Mouse (Mus musculus) limb, embryonic 10.5 days (tissue): ENCODE data around the gene Tmem234. TPM values are rescaled to one million over a fixed set of nuclear protein-coding genes. Genes with fewer than 3 reads are reported as not detected.

ENCODE experiments used
- DNase-seq: peaks from one replicate; pipeline ENCODE4 v3.0.0-alpha.2; 2017; ENCODE audit warnings: low spot score
- H3K27ac ChIP-seq: fragments of 300-500 bp; sonication (generic); 2 replicates; pipeline ENCODE4 v1.5.1; 2016; ENCODE audit warnings: mild to moderate bottlenecking
- H3K27me3 ChIP-seq: fragments of 300-500 bp; sonication (generic); 2 replicates; pipeline ENCODE4 v1.6.1; 2016; ENCODE audit warnings: low read depth, mild to moderate bottlenecking; ENCODE audit not compliant: poor library complexity, severe bottlenecking
- H3K36me3 ChIP-seq: fragments of 300-500 bp; sonication (generic); 2 replicates; pipeline ENCODE4 v1.6.1; 2016; ENCODE audit warnings: mild to moderate bottlenecking, moderate library complexity
- H3K4me1 ChIP-seq: fragments of 300-500 bp; sonication (generic); 2 replicates; pipeline ENCODE4 v1.6.1; 2016
- H3K4me3 ChIP-seq: fragments of 300-500 bp; sonication (generic); 2 replicates; pipeline ENCODE4 v1.5.1; 2016; ENCODE audit warnings: mild to moderate bottlenecking, moderate library complexity
- H3K9me3 ChIP-seq: fragments of 300-500 bp; sonication (generic); replicated peaks from 2 replicates; pipeline ENCODE4 v1.6.1; 2016; ENCODE audit warnings: mild to moderate bottlenecking
- WGBS: fragments of 180-500 bp; shearing (Covaris S2); methylation state at CpG from one replicate; pipeline ENCODE4 v1.1.7; 2016; 5-methylcytosine and 5-hydroxymethylcytosine counted together
- polyA plus RNA-seq: library from polyadenylated mRNA; unstranded; fragments of >200 nt; fragmentation: Nextera tagmentation; extraction: Ambion mirVana; gene quantifications from 2 replicates; pipeline ENCODE4 v1.2.1, GENCODE M21; 2016

Gene Tmem234
- polyA plus RNA-seq, 1 experiment from 2014 or later, result 231 TPM

DNA sequence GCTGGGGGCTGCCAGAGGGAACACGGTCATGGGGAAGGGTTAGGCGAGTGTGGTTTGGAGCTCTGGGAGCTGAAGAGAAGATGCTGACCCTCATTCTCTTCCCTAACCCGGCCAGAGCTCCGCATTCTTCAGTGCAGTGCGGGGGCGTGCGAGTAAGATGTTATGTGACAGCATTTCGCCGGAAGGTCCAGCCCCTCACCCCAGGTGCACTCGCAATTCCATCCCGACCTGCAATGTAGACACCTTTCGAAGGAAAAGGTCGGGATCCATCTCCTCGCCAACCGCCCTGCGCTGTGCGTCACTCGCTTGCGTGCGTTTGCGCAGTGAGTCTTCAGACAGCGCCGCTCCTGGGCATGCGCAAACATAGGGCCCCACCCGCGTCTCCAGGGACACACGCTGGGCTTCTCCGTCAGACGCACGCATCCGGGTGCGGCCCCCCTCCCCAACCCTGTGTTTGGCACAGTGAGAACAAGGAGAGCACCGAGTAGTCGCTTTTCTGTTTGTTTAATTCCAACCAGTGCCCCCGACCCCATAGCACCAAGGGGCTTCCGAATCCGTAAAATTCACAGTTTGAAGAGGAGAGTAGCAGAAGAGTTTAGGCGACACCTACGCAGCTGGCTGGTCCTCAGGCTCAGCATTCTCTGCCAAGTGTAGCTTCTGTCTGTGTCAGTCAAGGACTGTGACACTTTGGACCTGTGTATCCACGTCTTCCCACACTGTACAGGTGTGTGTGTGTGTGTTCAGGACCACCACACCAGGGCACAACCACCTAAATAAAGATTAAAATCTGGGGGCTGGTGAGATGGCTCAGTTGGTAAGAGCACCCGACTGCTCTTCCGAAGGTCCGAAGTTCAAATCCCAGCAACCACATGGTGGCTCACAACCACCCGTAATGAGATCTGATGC is 18.6 kb downstream of the Tmem234 start, which contains the start of gene Iqcc:
Gene Iqcc, minus strand, starts transcription at position 314 of the 906 bp plus-strand sequence.
- Histone ChIP-seq H3K9me3 (no peaks in the 10 kb centered on the region), H3K27ac (peak within 1 kb of the TSS; percentile 90), H3K4me3 (peak within 1 kb of the TSS; percentile 73), H3K36me3 (peaks cover 30% of the 10 kb centered on the region), H3K27me3 (no peaks in the 10 kb centered on the region), H3K4me1 (peaks cover 36% of the 10 kb centered on the region)
- 6% methylated on average over 44 of the region's 44 CpGs for WGBS
- DNase-seq, result peak; percentile 92

DNA sequence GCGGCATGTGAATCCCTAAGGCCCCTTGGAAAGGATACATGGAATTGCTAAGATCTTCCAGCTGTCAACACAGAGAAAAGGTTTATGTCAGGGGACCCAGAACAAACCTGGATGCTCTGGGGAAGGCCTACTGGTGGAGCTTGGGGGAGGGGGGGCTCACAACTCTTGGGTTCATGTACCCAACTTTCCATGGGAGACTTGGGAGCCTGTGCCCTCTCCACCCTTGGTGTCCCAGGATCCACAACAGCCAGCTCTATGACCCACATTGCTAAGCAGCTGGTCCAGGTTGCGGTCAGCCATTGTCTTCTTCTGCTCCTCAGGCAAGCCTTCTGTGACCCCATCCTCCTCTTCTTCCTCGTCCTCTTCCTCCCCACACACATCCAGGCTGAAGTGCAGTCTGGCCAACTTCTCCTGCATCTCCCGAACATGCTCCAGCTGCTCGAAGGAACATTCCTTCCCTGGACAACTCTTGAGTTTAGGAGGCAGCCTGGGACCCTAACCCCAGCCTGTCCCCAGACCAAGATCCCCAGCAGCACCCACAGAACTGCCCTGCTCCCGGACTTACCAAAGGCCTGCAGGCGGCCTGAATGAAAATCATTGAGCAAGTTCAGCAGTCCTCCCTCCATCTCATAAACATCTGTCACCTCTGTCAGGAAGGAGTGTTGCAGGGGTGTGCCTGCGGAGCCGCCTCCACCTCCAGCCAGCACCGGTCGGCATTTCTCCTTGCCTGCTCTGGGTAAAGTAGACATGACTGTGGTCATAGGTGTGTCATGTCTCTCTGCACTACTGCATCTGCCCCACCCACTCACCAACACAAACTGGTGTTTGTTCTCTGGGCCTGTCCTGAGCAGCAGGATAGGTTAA is 20.2 kb downstream of the Tmem234 start:
- Histone ChIP-seq H3K27me3 (no peaks in the 10 kb centered on the region), H3K27ac (0 out of 2 replicates have a peak overlapping the region, but pooled peaks have one; percentile 14), H3K9me3 (no peaks in the 10 kb centered on the region), H3K4me1 (peaks cover 52% of the 10 kb centered on the region), H3K36me3 (peaks cover 28% of the 10 kb centered on the region), H3K4me3 (no peak overlapping the region)
- no peak for DNase-seq
- 86% methylated on average over 11 of the region's 11 CpGs for WGBS

DNA sequence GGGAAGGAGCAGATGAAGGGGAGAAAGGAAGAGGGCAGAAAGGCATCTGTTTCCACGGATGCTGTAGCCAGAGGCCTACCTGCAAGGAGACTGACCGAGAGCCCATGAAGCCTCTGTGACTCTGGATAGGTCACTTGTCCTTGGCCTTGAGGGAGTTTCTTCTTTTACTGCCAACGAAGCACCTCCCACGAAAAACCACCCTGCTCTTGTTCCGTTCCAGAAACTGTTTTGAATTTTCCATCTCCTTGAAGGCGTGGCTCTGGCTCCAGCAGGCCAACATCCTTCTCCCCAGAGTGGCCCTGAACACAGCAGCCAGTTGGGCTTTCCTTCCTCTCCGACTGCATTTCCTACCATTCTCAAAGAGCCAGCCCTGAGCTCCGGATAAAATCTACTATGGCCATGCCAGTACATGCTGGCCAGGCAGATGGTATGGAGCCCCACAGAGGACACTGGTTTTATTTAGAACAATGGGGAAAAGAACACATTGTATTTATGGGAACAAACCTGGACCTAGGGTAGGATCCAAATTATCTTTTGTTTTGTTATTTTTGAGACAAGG is 20.9 kb downstream of the Tmem234 start:
- peaks cover 58% of the 10 kb centered on the region for H3K4me1 ChIP-seq
- no peak for DNase-seq
- H3K4me3 ChIP-seq, result no peak overlapping the region

DNA sequence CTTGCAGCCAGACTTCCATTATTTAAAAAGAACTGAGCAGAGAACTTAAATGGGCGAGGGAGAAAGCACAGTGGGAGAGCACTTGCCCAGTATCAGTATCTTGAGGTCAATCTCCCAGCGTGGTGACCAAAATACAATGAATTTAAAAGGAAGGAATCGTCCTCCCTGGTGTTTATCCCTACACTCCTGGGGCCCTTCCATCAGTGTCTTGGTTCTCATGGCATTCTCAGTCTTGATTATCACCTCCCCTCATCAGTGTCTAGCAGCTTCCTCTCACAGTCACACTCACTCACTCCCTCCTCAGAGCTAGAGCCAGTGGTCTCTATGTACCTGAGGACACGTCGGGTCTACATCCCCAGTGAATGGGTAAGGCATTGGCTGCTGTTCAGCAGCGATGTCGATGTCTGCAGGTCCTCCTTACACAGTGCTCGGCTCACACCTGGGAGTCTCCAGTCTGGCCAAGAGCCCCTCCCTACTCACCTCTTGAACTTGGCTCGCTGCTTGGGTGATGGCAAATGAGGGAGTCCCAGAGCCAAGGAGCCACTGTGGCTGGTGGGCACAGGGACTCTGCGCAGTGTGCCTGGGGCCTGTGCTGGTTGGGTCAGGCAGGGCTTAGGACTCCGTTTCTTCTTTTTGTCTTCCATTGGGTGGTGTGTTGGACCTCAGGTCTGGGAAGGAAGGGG is 21.8 kb downstream of the Tmem234 start:
- WGBS, result 79% methylated on average over 11 of the region's 11 CpGs
- DNase-seq, result no peak
- Histone ChIP-seq H3K4me1 (peaks cover 58% of the 10 kb centered on the region), H3K36me3 (peaks cover 27% of the 10 kb centered on the region), H3K9me3 (no peaks in the 10 kb centered on the region), H3K27ac (peak overlapping the region; percentile 81), H3K4me3 (peak overlapping the region; percentile 62; the same call in 1 of the 2 replicates), H3K27me3 (no peaks in the 10 kb centered on the region)

More for the DNA sequence above, 20.9 kb downstream of the Tmem234 start:
- Histone ChIP-seq H3K27ac (no peak overlapping the region), H3K36me3 (peaks cover 27% of the 10 kb centered on the region), H3K27me3 (no peaks in the 10 kb centered on the region), H3K9me3 (no peaks in the 10 kb centered on the region)
- 86% methylated on average over 8 of the region's 8 CpGs for WGBS

DNA sequence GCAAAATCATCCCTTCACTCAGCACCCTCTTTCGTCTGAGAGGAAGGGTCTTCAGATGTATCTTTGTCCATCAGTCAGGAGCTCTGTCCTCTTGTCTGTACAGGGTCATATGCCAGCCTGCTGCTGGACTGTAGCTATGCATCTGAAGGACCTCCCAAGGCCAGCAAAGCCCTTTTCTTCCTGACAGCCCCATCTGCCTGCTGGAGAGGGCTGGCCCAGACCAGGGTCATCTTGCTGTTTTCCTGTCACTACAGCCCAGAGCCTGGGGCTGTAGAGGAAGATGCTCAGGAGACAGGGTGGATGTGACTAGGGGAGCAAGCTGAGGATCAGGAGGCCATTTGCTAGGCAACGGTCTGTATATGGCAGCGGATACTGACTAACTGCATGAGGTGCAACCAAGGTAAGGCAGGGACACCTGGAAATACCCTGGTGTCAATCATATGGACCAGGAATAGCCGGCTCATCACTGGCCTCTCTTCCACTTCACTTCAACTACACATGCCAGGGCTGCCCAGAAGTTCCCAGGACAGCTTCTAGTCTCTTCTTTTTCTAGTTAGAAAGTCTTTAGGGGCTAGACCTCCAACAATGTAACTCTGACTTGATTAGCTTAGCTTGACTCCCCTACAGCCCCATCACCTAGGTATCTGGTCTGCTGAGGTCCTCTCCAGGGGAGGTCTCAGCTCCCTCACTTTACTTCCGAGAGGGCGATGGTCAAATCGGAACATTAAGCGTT is 22.5 kb downstream of the Tmem234 start:
- H3K27ac ChIP-seq, result peak overlapping the region; percentile 81
- peak overlapping the region; percentile 62 for H3K4me3 ChIP-seq
- peaks cover 28% of the 10 kb centered on the region for H3K36me3 ChIP-seq
- H3K9me3 ChIP-seq, result no peaks in the 10 kb centered on the region
- WGBS, result 25% methylated on average over 8 of the region's 8 CpGs
- peaks cover 55% of the 10 kb centered on the region for H3K4me1 ChIP-seq
- DNase-seq, result no peak
- no peaks in the 10 kb centered on the region for H3K27me3 ChIP-seq

DNA sequence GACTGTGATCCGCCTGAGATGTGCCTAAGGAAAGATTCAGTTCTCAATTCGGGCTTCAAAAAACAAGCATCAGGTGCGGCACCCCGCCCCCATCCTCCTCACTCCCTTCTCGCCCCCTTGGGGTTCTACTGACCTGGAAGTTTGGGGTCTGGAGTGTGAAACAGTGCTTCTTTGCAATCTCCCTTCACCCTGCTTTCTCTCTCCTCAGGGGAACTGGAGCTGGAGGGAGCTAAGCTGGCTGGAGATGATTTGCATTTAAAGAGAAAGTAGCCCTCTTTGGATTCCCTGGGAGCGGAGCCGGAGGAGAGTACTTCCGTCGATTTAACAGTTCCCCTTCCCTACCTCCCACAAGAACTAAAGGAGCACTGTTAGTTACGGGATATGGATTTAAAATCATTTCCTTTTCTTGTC is 23.2 kb downstream of the Tmem234 start, which contains the start of gene Ccdc28b:
Gene Ccdc28b, minus strand, starts transcription at position 267 of the 411 bp plus-strand sequence.
- Histone ChIP-seq H3K4me1 (peaks cover 48% of the 10 kb centered on the region), H3K36me3 (peaks cover 35% of the 10 kb centered on the region), H3K27me3 (no peaks in the 10 kb centered on the region), H3K9me3 (no peaks in the 10 kb centered on the region), H3K4me3 (peak within 1 kb of the TSS; percentile 62), H3K27ac (peak within 1 kb of the TSS; percentile 81)
- peak; percentile 51 for DNase-seq
- WGBS, result 0% methylated on average over 10 of the region's 10 CpGs

DNA sequence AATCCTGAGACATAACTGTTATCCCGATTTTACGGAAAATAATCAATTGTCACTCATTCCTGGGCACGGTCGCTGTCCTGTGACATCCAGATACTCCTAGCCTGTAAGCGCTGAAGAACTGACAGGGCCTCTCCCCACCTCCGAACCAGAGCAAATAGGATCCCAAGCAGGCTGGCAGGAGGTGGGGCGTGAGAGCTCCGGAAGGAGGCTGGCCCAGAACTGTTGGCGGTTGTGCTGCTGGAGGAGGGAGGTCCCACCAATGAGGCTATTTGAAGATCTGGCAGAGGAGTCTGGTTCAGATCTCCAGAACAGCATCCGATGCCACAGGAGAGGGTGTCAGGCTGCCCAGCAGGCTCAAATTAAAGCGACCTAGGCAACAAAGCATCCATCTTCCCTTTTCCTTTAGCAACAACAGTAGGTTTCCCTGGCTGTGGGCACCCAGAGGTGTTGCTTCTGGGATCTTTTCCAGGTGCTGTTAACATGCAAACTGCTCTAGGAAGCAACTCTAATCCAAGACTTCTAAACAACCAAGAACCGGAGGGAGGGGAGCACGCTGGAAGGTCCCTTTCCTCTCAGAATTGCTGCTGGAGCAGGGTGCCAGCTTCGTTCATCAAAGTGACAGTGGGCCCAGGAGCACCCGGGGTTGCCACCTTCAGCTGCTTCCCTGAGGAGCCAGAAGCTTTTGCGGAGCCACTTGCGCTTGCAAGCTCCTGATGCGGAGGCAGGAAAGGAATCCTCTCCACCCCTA is 24.0 kb downstream of the Tmem234 start:
- 1% methylated on average over 18 of the region's 18 CpGs for WGBS
- Histone ChIP-seq H3K4me1 (peaks cover 43% of the 10 kb centered on the region), H3K4me3 (peak overlapping the region; percentile 62), H3K27ac (peak overlapping the region; percentile 81), H3K27me3 (no peaks in the 10 kb centered on the region), H3K36me3 (peaks cover 43% of the 10 kb centered on the region), H3K9me3 (no peaks in the 10 kb centered on the region)
- peak; percentile 80 for DNase-seq

DNA sequence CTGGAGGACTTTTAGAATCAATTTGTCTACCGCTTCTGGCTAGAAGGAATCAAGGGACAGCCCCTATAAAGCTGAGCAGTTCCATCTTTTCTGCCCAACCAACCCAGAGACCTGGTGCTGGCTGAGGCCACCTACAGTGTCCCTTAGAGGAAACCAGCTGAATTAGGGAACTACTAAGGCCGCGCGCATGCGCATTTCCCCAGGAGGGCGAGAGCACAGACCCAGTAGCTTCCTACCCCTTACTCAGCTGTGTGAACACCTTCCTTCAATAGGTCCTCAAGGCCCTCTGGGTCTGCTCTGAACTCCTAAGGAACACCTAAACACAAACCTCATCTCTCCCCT is 24.5 kb downstream of the Tmem234 start:
- peaks cover 48% of the 10 kb centered on the region for H3K36me3 ChIP-seq
- H3K4me3 ChIP-seq, result peak overlapping the region; percentile 62
- peak; percentile 77 for DNase-seq
- no peaks in the 10 kb centered on the region for H3K9me3 ChIP-seq
- peaks cover 43% of the 10 kb centered on the region for H3K4me1 ChIP-seq
- no peaks in the 10 kb centered on the region for H3K27me3 ChIP-seq
- 3% methylated on average over 6 of the region's 6 CpGs for whole genome bisulfite sequencing
- peak overlapping the region; percentile 81 for H3K27ac ChIP-seq

DNA sequence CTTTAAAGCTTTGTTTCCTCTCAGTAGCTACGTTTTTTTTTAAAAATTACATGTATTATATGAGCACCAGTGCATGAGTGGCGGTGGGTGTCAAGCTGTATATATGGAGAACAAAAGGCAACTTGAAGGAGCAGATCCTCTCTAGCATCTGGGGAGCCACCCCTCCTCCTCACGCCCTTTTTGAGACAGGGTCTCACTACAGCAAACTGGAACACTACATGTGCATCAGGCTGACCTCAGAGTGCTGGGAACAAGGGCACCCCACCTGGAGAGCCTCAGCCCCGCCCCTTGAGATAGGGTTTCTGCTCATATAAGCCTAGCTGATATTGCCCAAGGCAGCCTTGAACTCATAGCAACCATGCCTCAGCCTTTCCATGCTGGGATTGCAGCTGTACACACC is 25.0 kb downstream of the Tmem234 start:
- H3K9me3 ChIP-seq, result no peaks in the 10 kb centered on the region
- 0 out of 2 replicates have a peak overlapping the region, but pooled peaks have one; percentile 81 for H3K27ac ChIP-seq
- DNase-seq, result no peak
- peaks cover 43% of the 10 kb centered on the region for H3K4me1 ChIP-seq
- no peak overlapping the region for H3K4me3 ChIP-seq
- peaks cover 53% of the 10 kb centered on the region for H3K36me3 ChIP-seq
- WGBS, result 37% methylated on average over 4 of the region's 4 CpGs
- no peaks in the 10 kb centered on the region for H3K27me3 ChIP-seq

DNA sequence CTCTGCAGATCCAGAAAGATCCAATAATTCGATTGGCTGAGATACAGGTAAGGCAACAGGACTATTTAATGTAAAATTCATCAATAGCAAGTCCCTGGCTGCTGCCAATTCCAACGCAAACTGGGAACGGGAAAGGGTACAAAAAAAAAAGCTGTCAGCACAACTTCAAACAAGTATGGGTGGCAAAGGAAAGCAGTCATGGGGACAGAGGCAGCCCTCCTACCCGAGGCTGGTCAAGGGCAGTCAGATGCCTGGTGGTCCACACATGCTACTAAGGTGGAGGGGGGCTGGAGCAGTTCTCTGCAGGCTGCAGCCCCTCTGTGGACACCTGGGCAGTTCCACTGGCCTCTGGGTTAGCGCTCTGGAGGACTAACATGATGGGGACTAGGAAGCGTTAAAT is 25.6 kb downstream of the Tmem234 start:
- H3K27ac ChIP-seq, result no peak overlapping the region
- H3K4me1 ChIP-seq, result peaks cover 43% of the 10 kb centered on the region
- no peak overlapping the region for H3K4me3 ChIP-seq
- DNase-seq, result no peak
- peaks cover 53% of the 10 kb centered on the region for H3K36me3 ChIP-seq
- WGBS, result 76% methylated on average over 6 of the region's 6 CpGs
- no peaks in the 10 kb centered on the region for H3K27me3 ChIP-seq
- H3K9me3 ChIP-seq, result no peaks in the 10 kb centered on the region

DNA sequence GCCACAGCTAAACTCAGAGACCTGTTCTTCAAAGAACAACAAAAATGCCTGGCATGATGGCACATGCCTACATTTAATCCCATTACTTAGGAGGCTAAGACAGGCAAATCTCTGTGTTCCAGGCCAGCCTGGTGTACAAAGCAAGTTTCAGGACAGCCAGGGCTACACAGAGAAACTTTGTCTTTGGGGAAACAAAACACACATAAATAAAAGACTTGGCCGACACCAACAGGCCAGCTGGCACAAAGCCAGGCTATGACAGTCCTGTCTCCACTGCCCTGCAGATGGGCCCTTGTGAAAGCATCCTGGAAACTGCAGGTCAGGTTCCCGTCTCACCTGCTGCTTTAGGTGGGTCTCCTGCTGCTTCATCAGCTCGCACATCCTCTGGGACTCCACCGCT is 30.5 kb downstream of the Tmem234 start:
- WGBS, result 90% methylated on average over 4 of the region's 4 CpGs
- DNase-seq, result no peak

More for the DNA sequence above, 30.5 kb downstream of the Tmem234 start:
- no peaks in the 10 kb centered on the region for H3K27me3 ChIP-seq
- peaks cover 3% of the 10 kb centered on the region; the same call in 1 of the 2 replicates for H3K4me1 ChIP-seq
- peaks cover 100% of the 10 kb centered on the region for H3K36me3 ChIP-seq
- H3K27ac ChIP-seq, result no peak overlapping the region
- no peak overlapping the region for H3K4me3 ChIP-seq
- no peaks in the 10 kb centered on the region for H3K9me3 ChIP-seq
